Mouse (Mus musculus) urinary bladder, adult 2 months (tissue): ENCODE results near the gene Zbtb7b. TPM values are rescaled to one million over a fixed set of nuclear protein-coding genes. Genes with fewer than 3 reads are reported as not detected.

Source experiments
- DNase-seq: peaks from one replicate; pipeline ENCODE4 v3.0.0; 2022; ENCODE audit warnings: low spot score
- polyA plus RNA-seq: library from polyadenylated mRNA; depleted of rRNA; stranded (reverse); fragments of >200 nt; gene quantifications from 2 replicates; pipeline ENCODE4 v1.2.3, GENCODE M21; 2012

Gene Zbtb7b
- polyA plus RNA-seq, 1 experiment = 36.4 TPM

DNA sequence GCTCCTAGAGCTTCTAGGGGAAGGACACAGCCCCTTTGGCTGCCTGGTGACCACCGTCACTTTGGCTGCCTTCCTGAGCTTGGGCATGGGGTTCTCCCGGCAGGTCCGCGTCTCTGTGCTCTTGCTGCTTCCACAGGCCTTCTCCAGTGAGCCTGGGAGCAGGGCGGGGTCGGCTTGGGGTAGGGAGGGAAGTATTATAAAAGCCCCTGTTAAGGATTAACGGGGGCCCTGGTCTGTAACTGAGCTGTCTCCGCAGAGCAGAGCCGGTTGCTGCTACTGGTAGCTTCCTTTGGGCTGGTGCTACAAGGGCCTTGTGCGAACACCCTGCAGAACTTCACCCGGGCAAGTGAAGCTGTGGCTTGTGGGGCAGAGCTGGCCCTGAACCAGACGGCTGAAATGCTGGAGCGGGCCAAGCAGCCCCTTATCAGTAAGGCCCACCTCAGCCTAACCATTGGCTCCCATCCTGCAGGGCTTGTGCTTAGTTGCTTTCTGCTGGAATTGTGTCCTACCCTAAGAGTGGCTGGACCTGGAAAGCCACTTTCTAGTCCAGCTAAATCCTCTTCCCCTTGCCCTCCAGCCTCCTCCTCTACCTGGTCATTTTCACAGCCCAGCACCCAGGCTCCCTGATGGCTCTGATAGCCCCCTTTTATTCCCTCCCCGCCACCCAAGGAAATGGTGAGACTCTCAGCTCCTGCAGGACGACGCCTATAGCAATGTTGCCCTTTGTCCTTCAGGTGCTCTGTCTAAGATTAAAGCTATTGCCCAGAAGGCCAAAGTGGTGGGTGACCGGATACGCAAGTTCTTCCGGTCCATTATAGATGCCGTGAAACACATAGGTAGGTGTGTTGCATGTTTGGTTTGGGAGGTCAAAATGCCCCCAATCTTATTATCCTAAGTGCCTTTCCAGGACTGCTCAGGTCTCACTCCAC, 28.8 kb downstream of the Zbtb7b start:
- no peak for DNase-seq

DNA sequence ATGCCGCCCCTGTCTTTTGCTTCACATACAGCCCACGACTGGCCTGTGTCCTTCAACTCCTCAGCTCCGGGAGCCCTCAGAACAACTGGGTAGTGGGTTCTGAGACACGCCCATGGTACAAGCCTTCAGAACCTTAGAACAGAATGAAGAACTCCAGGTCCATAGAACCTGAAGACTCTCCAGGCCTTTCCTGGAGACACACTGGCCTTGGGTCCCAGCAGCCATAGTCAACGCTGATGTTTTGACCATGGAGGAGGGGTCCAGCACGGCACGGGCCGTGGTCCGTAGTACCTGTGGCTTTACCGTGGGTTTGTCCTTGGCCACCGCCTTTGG, 29.5 kb downstream of the Zbtb7b start, which contains the start of gene Dcst1:
Gene Dcst1, minus strand, starts transcription at position 101 of the 333 bp plus-strand sequence.
- DNase-seq = no peak

DNA sequence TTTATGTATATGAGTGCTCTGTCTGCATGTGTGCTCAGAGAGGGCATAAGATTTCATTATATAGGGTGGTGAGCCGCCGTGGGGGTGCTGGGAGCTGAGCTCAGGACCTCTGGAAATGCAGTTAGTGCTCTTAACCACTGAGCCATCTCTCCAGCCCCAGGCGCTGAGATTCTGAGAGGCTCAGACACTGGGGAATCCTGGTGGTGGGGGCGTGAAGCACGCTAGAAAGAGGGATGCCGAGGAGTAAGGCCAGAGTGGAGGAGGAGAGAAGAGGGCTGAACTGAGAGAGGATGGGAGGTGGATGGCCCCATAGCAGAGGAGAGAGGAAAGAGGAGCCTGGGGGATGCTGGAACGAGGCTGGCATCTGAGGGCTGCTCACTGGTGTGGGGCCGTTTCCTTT, 29.9 kb downstream of the Zbtb7b start:
- no peak for DNase-seq

DNA sequence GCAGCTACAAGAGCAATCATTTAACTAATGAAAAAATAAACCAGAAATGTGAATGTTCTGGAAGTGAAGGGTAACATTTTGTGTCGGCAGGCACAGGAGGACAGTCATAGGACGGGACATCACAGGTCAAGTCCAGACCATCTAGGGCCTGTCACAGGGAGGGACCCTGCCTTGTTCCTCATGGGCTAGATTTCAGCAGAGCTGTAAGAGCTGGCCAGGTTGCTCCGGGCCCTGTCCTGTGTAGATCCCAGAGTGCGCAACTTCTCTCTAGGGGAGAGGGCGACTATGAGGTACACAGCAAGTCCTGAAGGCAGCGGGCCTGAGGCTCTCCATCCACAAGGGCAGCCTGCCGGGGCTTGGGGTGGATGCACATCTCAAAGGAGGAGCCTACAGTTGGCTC, 32.9 kb downstream of the Zbtb7b start, which contains the start of gene Dcst2:
Gene Dcst2, plus strand, starts transcription at position 301 of the 400 bp plus-strand sequence.
- no peak for DNase-seq

DNA sequence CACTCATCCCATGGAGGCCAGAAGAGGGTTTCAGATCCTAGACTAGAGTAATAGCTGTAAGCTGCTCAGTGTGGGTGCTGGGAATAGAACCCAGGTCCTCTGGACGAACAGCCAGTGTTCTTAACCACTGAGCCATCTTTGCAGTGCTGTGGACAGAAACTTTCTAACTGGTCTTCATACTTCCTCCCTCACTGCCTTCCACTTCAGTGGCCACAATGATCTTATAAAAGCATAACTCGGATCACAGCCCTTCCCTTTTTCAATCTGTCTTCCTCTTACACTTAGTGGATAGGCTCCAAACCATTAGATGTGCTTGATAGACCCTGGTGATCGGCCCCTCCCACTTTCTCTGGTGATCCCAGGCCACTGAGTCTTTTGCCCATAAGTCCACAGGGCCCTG, 34.3 kb downstream of the Zbtb7b start:
- DNase-seq = no peak

DNA sequence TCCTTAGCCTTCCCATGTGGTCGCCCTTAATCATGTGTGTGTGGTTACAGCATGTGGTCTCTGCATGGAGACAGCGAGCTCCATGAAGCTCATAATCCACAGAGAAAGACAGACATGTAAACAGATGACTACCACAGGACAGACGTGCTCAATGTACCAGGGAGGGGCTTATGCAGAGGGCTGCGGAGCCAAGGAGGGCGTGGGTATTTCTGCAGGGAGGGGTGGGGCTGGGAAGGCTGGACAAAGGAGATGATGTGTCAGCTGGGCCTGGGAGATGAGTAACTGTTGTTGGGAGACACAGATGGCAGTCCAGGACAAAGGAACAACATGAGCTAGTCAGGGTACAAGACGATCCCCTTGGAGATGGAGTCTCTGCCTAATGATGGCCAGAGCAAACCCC, 34.9 kb downstream of the Zbtb7b start:
- no peak for DNase-seq

DNA sequence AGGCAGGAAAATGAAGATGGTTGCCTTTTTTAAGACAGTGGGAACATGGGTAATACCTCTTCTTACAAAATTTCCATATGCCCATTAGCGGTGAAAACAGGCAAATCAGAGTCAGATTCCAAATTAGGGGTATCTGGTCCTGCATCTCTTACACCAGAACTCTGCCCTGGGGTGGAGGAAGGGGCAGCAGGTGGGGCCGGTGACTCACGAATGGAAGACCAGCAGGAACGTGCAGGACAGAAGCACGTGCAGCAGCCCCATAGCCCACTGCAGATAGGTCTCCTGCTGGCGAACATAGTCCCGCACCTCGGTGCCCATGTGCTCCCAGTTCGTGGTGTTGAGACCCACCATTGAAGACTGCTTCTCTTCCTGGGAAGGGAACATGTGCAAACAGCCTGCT, 38.5 kb downstream of the Zbtb7b start:
- no peak for DNase-seq

DNA sequence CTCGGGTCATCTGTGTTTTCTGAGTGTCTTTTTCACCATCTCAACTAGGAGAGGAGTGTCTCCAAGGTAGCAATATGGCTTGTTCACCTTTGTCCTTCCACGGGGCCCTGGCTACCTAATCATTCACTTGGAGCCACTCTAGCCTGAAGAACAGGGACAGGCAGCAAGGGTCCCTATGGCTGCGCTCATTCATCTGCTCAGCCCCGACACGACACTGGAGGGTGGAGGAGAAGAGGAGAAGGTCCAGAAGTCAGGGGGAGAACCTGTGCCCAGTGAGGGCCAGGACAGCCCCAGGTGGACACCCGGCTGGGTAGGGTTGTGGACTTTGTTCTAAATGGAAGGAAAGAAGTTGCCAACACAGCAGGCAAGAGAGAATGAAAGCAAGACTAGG, 39.1 kb downstream of the Zbtb7b start:
- DNase-seq = no peak

DNA sequence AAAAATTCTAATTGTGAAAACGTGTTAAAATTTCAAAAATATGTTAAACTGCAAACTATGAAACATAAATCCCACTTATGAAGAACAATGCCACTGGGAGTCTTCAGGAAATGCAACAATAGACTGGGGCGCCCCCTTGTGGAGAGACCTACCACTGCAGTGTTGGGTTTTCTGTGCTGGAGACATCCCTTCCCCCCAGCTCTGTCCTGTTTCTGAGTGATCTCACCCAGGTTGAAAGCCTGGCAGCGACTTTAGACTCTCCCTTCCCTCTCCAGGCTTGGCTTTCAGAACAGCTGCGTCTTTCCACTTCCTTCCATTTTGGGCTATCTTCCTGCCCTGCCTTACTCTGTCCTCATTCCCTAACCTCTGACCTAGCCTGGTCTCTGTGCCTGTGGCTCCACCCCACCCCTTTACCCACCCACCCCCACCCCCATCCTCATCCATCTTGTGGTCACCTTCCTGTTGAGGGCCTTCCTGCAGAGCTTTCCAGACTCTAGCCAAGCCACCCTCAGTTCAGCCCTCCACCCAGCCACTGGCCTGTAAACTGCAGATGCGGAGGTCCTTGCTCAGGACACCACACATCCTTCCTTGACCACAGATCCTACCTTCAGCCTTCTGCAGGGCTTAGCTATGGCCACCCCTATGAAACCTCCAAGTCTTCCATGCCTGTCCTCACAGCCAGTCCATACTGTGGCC, 39.6 kb downstream of the Zbtb7b start:
- DNase-seq = peak; percentile 71

DNA sequence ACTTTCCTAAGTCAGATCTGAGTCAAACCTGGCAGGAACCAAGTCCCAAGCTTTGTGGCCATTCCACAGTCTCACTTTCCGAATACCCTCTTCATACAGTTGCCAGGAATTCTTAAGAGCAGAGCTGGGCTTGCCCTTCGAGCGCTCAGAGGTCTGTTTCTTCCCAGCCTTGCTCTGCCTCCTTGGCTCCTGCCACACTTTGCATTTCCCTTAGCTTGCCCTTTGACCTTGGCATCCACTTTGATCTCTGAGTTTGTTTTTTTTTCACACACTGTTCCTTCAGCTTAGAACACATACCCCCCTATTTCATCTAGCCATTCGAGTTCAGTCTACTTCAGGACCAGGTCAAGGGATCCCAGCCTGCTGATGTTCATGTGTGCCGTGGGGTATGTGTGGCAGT, 43.3 kb downstream of the Zbtb7b start:
- DNase-seq = no peak

DNA sequence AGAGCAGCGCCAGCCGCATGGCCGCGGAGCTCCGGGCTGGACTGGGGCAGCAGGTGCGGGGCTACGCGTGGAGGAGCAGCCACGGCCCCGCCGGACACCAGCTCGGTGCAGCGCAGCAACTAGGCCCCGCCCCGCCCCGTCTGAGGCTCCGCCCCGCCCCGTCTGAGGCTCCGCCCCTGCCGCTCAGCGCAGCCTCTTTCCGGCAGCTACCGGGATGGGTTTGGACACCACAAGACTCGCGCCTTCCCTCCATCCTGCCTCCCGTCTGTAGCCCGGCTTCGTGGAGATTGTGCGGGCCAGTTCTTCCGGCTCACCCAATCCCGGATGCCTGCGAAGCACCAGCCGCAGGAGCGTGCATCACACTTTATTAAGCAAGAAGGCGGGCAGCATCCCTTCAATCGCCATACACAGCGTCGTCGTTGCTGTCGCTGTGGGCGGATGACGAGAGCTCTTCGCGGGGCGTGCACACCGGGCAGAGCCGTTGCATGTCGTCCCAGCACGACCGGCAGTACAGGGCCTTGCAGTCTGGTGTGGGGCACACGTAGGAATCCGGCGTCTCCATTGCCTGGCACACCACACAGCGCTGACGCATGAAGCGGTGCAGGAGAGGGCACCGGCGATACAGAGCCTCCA, 44.6 kb downstream of the Zbtb7b start, which contains the start of gene Adam15:
Gene Adam15, minus strand, starts transcription at position 128 of the 633 bp plus-strand sequence.
- peak; percentile 82 for DNase-seq

DNA sequence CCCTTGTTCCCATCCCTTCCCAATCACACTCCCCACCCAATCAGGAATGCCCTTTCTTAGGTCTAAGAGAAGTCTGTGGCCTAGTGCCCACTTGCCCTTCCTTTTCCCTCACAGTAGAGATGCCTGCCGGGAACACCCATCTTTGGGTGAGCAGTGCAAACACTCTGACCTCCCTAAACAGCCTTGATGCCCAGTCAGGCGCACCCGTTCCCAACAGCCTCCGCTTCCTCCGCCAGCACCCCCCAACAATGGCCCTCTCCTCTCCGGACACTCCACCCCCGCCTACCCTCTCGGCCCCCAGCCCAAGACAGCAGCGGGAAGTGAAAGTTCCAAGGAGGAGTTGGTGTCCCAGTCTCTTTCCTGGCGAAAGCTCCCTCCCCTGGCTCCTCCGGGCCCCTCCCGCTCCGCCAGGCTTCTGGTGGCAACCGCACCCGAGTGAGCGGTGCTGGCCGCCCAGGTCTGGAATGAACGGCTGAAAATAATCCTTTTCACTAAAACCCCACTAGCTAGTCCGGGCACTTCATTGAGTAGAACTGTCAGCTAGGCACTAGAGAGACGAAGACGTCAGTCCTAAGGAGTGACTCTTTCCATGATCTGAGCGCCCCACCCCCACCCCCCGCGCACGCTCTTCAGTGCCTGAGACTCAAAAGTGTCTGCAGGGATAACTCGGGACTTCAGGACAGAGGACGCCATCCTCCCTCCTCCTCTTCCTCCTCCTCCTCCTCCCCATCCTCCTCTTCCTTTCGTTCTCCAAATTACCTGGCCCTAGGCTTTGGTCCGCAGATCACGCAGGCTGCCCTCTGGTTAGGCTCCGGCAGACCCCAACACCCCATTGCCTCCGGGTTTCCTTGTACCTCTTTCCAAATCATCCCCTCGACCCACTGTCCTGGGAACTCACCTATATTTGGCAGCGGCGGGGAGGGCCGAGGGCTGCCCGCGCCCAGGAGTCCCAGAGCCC, 45.4 kb downstream of the Zbtb7b start:
- DNase-seq = peak; percentile 40

DNA sequence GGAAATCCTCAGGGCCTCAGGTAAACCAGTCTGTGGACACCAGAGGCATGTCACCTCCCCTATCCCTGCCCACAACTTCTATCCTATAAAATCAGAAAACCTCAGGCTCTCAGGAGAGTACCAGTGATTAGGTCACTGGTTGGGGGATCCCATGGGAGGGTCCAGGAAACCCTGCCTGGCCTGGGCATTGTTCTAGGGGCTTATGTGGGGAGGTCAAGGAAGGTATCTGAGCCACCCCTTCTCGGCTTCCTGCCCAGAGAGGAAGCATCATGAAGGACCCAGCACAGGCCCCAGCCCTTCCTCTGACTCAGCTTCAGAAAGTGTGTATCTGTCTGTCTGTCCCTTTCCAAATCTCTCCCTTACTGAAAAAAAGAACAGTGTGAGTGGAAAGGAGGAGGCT, 46.7 kb downstream of the Zbtb7b start:
- no peak for DNase-seq

DNA sequence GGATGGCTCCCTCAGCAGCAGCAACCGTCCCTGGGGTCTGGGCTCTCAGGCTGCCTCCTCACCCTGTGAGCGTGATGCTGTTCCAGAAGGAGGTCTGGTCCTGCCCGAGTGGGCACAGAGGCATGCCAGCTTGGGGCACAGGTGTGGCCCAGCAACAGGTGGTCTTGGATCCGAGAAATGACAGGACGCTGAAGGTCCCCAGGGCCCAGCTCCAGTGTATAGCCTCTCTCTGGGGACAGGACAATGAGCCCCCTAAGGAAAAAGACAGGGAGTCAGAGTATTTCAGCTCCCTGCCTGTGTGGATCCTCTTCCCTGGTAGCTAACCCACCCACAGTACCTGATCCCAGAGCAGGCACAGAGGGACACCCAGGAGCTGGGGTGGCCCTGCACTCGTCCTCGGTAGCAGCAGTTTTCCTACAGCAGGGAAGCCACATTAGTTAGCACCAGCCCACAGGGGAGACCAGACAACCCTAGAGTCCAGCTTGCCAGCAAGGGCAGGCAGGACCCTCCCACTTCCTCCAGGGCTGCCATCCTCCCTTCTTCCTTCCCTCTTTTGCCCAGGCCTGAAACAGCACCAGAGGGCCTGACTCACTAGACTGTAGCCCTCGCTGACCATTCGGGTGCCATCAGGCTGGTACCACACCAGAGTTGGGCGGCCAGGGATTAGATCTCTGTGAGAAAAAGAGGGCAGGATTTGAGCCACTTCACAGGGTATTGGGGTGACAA, 47.6 kb downstream of the Zbtb7b start:
- no peak for DNase-seq

DNA sequence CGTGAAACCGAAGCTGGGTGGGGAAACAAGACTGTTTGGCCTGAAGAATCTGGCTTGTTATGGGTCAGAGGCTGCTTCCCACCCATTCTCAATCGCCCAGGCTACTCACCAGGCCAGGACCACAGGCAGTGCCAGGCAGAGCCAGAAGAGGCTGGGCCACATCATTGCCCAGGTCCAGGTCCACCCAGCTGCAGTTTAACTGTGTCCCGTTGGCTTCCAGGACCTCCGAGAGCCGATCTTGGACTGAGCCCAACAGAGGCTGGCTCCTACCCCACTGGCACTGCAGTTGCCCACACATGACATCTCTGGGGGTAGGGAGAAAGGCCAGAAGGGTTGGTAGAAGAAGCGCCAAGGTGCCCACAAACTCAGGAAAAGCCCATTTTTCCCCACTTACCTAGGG, 51.3 kb downstream of the Zbtb7b start:
- no peak for DNase-seq

DNA sequence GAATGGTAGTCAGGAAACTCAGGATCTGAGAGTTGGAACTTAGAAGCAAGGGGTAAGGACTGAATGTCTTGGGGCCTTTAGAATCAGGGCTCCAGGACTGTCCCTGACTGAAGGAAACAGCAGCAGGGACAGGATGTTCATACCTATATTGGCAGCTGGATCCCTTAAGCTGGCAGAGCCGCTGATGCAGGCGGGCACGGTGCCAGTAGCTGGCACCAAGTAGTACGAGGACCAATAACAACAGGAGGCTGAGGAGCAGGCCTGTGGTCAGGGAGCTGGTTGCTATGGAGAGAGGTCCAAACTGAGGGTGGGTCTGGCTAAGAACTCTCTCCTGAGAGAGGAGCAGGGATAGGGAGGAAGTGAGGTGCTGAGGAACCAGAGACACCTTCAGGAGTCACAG, 52.8 kb downstream of the Zbtb7b start:
- DNase-seq = no peak

DNA sequence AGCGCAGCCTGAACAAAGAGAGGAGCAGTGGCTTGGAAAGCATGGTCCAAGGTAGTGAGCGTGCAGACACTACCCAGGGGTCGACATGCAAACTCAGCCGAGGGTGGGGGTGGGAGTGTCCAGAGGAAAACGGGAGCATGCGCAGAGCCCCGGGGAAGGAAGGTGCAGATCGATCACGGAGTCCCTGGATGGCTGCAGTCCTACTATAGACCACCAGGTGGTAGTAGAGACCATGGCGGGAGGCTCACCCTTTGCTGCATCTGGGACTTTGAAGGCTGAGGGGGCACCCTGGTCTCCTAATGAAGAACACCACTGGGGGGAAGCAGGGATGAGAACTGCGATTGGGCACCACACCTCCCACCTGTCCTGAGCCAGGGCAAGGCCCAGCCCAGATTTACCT, 54.1 kb downstream of the Zbtb7b start:
- no peak for DNase-seq

DNA sequence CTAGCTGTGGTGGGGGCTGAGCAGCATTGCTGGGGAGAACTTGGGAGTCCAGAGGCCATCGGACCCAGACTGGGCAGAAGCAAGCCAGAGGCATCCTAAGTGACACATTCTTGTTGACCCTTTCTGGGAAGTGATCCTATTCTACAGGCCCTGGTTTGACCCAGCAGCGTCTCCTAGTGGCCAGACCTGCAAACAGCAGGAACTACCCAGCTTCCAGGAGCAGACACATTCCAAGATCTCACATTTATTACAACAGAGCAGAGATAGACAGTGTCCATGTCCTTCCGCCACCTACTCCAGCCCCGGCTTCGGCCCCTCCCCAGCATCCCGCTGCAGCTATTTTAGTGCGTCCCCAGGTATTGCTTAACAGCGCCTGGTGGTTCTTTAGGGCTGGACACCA, 55.2 kb downstream of the Zbtb7b start:
- no peak for DNase-seq

DNA sequence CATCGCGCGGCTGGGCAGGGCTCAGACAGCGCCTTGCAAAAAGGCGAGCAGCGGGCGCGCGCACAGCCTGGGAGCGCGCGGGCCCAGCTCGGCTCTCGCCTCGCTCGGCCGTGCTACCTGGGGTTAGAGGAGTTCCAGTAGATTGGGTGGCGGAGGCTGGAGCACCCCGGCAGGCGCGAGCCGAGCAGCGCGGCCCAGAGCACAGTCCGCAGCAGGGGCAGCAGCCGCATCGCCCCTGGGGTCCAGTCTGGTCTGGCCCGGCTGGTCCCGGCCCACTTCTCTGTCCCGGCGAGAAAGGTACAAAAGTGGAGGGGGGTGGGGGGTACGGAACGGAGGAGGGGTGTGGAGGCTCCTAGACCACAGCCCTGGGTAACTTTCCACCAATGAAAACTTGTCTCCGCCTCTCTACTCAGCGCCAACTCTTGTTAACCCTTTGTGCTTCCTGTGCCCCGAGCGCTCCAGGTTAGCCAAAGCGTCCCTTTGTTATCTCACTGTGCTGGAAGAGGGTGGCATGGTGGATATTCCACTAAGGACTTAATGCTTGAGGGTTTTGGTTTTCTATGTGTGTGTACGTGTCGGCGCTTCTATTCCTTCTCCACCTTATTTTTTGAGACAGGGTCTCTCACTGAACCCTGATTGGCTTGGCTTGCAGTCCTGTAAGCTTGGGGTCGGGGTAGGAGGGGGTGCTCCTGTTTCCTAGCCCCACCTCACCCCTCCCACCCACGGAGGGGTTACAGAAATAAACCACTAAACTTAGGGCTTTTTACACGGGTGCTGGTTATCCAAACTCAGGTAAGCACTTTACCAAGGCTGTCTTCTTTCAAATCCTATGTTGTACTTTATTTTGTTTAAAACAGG, 56.6 kb downstream of the Zbtb7b start, which contains the start of gene Efna4:
Gene Efna4, minus strand, starts transcription at position 308 of the 858 bp plus-strand sequence.
- DNase-seq = no peak
